Mouse (Mus musculus): ENCODE measurements around the gene Gsto1. TPM values are rescaled to one million over a fixed set of nuclear protein-coding genes. Genes with fewer than 3 reads are reported as not detected.
A peak's percentile ranks its signal among the peaks of the same experiment; 100 is the strongest.

Gene Gsto1
- 10 to 100 TPM; 52.8 to 55.9 TPM for total RNA-seq (2021)
- long read RNA-seq, experiment 1, transcript Gsto1-201 (6 exons, 1,182 nt): major isoform, 27 of 31 reads
- long read RNA-seq, experiment 1, partial matches to known transcripts: 1 of 31 reads
- long read RNA-seq, experiment 1, other reads (novel, unspliced or antisense): 3 of 31 reads
- long read RNA-seq, experiment 2, transcript Gsto1-201 (6 exons, 1,182 nt): major isoform, 53 of 56 reads
- long read RNA-seq, experiment 2, partial matches to known transcripts: 1 of 56 reads
- long read RNA-seq, experiment 2, other reads (novel, unspliced or antisense): 2 of 56 reads

DNA sequence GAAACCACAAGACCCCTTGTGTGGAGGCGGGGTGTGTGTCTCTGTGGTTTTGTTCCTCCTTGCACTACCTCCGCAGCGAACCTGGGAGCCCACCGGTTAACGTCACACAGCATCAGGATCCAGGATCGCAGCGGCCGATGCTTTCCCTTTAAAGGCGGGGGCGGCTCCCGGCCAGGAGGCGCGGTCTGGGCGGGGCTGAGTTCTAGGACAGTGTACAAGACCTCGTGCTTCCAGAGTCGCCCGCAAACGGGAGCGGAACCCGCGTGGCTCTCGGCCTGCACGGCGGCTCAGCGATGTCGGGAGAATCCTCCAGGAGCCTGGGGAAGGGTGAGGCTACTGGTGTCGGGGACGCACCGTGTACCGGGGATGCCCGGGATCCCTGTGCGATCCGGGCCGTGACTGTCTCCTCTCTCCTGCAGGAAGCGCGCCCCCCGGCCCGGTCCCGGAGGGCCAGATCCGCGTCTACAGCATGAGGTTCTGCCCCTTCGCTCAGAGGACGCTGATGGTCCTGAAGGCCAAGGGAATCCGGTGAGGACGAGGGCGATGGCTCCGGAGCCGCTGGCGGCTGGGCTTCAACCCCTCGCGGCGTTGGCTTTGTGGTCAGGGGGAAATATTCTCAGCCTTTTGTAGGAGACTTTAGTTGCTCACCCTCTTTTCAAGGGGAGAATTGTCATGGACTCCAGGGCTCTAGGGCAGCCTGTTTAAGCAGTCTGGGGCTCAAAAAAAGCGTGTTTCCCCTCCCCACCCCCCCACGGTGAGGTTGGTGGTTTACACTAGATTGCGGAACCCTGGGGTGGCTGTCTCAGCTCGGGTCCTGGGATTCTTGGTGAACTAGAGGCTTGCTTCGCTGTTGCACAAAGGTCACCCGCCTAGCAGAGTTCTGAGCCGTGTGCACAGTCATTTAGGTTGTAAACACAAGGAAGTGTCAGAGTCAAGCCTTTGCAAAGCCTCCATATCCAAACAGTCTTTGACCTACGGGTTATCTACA is at the start of gene Gsto1:
Gene Gsto1, plus strand, starts transcription at position 175 of the 988 bp plus-strand sequence.
- peak within 1 kb of the TSS; percentile 82 for H3K27ac ChIP-seq
- DNase-seq (ENCODE audit: low spot score in 2 of 2): peak; percentile 84 to 85
- no peak; the same call in 1 of the 2 replicates for TF ChIP-seq CTCF (conservative IDR thresholded peaks at IDR 0.05)
- peak within 1 kb of the TSS; percentile 92 for H3K4me3 ChIP-seq

DNA sequence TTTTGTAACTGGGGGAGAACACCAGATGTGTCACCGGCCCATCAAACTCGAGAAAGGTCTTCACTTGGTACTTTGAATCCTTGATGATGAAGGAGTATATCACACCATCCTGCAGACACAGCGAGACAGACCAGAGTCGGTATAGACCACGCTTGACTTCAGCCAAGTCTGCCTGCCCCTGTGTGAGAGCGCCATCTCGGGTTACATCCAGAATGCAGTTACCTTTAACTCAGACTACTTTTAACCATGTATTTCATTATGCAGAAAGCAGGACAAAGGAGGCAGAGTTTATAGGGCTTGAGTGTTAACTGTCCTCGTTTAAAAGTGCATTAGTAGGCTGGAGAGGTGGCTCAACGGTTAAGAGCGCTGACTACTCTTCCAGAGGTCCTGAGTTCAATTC is 42.7 kb upstream of the Gsto1 start:
- TF ChIP-seq CTCF (conservative IDR thresholded peaks at IDR 0.05): no peak
- DNase-seq (ENCODE audit: low spot score in 2 of 2): no peak
- Histone ChIP-seq H3K27ac (no peak overlapping the region), H3K4me3 (no peak overlapping the region)

DNA sequence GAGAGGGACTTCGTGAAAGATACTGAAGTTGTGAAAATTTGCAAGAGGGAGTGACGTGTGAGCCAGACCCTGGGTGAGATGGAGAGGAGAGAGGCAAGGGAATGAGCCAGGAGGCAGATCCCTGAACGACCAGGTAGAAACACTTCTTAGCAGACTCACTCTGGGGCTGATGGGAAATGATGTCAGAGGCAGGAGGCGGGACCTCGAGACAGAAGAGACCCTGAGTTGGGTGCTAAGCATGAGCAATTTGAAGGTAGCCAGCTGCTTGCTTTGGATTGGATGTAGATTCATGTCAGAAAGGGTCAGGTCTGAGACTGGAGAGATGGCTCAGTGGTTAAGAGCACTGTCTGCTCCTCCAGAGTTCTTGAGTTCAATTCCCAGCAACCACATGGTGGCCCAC is 40.0 kb upstream of the Gsto1 start:
- no peak overlapping the region for H3K27ac ChIP-seq
- no peak for DNase-seq (ENCODE audit: low spot score in 2 of 2)
- TF ChIP-seq CTCF (conservative IDR thresholded peaks at IDR 0.05): no peak
- no peak overlapping the region for H3K4me3 ChIP-seq

DNA sequence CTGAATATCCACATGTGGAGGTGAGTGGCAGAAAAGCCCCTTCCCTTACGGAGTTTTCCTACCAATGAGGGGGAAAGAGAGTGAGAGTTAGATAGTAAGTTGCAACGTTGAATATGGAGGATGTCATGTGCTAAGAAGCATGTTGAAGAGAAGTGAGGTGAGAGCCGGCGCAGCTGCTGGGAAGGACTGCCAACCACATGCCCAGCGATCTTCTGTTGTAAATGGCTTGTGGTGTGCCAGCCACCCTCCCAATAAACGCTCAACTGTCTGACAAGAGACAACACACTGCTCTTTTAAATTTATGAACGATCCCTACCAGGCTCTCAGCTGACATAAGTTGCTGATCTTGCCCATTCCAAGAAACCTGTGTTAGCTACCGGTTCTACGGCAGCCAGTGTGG is 37.1 kb upstream of the Gsto1 start:
- no peak overlapping the region for H3K4me3 ChIP-seq
- no peak overlapping the region for H3K27ac ChIP-seq
- DNase-seq (ENCODE audit: low spot score in 2 of 2): no peak
- no peak for TF ChIP-seq CTCF (conservative IDR thresholded peaks at IDR 0.05)

DNA sequence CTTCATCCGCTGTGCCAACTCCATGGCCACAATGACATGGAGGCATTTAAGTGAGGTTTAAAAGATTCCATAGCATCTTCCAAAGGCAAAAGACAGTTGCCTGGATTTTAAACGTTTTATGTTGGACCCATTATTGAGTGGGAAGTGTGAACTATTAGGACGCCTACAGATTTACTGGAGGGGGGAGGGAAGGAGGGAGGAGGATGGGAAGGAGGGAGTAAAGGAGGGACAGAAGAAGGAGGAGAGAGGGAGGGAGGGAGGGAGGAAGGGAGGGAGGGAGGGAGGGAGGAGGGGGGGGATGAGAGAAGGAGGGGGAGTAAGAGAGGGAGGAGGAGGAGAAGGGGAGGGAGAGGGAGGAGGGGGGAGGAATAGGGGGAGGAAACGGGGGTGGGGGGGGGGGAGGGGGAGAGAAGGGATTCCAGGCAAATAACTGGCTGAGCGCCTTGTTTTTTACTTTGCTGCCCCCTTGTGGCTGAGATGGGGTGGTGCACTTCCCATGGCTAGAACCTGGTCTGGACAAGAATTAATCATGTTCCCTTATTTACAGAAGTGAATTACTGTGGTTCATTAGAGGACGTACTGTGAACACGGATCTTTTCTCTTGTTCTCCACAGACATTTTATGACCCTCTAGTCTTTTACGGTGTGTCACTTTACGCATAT is 33.8 kb upstream of the Gsto1 start:
- Histone ChIP-seq H3K4me3 (no peak overlapping the region), H3K27ac (no peak overlapping the region)
- TF ChIP-seq CTCF (conservative IDR thresholded peaks at IDR 0.05): peak; percentile 79
- DNase-seq (ENCODE audit: low spot score in 2 of 2): peak; percentile 80 to 86

DNA sequence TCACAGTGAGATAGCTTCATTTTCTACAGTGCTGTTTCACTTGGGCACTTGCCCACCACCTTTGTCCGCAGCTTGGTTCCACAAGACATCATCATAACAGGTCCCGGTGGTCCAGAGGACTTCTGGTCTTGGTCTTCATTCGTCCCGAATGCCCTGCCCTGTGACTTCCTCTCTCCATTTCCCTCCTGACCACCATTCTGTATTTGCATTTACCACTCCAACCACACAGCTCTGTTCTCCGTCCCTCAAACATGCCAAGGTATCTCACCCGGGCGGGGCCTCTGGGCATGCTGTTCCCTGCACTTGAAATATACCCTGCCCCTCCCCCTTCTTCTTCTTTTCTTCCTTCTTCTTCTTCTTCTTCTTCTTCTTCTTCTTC is 33.3 kb upstream of the Gsto1 start:
- DNase-seq (ENCODE audit: low spot score in 2 of 2): no peak
- Histone ChIP-seq H3K27ac (no peak overlapping the region), H3K4me3 (no peak overlapping the region)
- no peak for TF ChIP-seq CTCF (conservative IDR thresholded peaks at IDR 0.05)

DNA sequence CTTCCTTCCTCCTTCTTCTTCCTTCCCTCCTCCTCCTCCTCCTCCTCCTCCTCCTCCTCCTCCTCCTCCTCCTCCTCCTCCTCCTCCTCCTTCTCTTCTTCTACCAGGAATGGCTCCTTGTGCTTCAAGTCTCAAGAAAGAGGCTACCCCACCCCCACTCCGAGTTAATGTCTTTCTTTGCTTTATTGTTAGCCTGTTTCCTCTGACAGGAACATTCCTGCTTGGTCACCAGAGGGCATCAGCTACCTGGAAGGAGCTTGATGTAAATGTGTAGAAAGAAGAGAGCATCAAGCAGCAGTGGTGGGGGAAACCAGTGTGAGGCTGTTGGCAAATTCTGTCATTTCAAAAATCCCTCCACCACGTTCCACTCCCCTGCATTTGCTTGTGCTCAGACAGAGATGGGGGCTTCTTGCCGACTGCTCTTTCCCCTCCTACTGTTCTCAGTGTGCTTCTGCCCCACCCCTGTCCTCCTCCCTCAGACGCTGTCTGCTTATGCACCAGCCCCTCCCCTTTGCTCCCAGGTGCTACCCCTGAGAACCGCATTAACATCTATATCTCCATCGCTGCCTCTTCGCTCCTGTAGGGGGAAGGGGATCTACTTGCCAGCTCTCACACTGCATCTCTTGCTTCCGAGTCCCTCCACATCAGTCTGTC is 32.5 kb upstream of the Gsto1 start:
- peak; percentile 26 for TF ChIP-seq CTCF (conservative IDR thresholded peaks at IDR 0.05)
- Histone ChIP-seq H3K27ac (no peak overlapping the region), H3K4me3 (no peak overlapping the region)
- no peak for DNase-seq (ENCODE audit: low spot score in 2 of 2)

DNA sequence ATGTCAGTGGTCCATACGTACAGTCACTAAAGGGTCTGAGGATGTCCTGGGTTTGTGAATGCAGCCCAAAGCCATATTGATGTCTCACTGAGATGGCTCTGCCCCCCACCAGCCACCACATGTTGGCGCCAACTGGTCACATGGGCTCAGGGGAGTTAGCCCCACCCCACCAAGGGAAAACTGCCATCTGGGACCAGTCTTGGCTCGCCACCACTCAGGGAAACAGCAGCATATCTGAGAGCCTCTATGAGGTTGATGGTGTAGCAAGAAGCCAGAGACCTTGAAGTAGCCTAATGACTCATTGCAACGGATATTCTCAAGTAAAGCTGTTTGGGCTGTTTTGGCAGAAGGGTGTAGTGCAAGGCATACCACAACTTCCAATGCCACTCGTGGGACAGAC is 30.7 kb upstream of the Gsto1 start:
- DNase-seq (ENCODE audit: low spot score in 2 of 2): no peak
- Histone ChIP-seq H3K4me3 (no peak overlapping the region), H3K27ac (no peak overlapping the region)
- TF ChIP-seq CTCF (conservative IDR thresholded peaks at IDR 0.05): no peak

DNA sequence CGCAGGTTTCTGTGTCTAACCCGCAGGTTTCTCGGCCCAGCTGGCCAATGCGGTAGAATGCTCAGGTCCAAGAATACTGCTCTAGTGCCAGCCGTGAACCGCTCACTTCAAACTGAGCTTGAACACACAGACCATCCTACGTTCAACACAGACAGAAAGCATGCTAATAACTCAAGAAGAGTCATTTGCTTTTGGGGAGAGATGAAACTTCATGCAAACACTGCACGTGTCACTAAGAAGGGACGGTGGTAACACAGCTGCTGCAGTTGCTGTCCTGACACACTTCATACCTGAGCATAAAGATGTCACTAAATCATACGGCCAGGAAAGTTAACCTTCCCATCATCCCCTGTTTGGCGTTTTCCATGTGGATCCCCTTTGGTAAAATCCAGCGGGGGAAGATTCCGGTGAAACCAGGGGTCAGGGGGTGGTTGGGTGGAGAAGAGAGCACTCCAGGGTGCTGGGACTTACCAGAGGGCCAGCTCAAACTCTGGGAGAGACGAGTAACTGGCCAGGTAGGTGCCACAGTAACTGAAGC is 24.8 kb upstream of the Gsto1 start:
- no peak overlapping the region for H3K4me3 ChIP-seq
- TF ChIP-seq CTCF (conservative IDR thresholded peaks at IDR 0.05): no peak
- no peak for DNase-seq (ENCODE audit: low spot score in 2 of 2)
- H3K27ac ChIP-seq: no peak overlapping the region

DNA sequence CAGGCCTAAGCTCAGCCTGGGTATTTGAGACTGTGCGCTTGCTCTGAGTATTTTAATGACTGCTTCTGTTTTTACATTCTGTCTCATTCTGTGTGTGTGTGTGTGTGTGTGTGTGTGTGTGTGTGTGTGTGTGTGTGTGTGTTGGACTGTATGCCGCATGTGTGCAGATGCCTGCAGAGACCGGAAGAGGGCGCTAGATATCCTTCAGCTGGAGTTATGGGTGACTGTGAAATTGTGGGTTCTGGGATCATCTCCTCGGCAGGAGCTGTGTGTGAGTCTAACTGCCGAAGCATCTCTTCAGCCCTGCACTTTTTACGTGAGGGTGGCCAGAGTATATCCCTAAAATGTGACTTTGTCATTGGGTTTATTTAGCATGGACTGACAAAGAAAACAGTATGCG is 23.7 kb upstream of the Gsto1 start:
- TF ChIP-seq CTCF (conservative IDR thresholded peaks at IDR 0.05): no peak
- H3K4me3 ChIP-seq: no peak overlapping the region
- no peak overlapping the region for H3K27ac ChIP-seq
- no peak for DNase-seq (ENCODE audit: low spot score in 2 of 2)

DNA sequence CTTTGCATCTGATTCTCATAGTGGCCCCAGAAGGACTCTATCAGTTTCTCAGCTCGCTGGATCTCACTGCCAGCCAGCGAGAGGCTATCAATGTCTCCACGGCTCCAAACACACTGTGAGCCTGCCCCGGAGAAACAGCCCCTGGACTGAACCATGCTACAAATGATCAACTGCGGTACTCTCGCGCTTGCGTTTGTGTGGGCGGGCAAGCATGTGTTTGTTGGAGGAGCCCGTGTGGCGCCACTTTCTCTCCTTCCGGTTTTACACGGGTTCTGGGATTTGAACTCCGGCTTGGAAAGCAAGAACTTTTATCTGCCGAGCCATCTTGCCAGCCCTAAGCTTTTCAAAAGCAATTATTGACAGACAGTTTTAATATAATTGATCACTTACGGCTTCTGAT is 22.5 kb upstream of the Gsto1 start:
- TF ChIP-seq CTCF (conservative IDR thresholded peaks at IDR 0.05): no peak
- H3K27ac ChIP-seq: no peak overlapping the region
- H3K4me3 ChIP-seq: no peak overlapping the region
- no peak for DNase-seq (ENCODE audit: low spot score in 2 of 2)

DNA sequence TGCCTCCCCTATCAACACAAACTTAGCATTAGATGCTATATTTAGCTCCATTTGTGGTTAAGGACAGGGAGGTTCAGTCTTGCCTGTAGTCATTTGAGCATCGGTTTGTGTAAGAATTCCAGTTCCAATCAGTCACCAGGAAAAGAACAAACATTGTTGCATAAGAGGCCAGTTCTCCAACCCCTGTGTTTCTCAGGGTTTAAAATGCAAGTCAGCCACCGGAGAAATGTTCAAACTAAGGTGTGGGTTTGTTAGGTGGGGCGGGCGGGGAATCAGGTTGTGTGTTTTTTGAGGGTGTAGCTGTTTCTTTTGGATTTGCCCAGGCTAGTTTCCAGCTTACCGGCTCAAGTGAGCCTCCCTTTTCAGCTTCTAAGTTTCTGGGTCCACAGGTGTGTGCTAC is 20.2 kb upstream of the Gsto1 start:
- no peak for DNase-seq (ENCODE audit: low spot score in 2 of 2)
- no peak overlapping the region for H3K4me3 ChIP-seq
- H3K27ac ChIP-seq: no peak overlapping the region
- TF ChIP-seq CTCF (conservative IDR thresholded peaks at IDR 0.05): no peak

All from layer of hippocampus, adult 2 months (tissue).